Mouse (Mus musculus) myocyte (in vitro differentiated cells): ENCODE data around the gene Lrrc1.

Source experiments
- CEBPB ChIP-seq: IDR thresholded peaks from 2 replicates; pipeline ENCODE4 v1.6.1; 2011; ENCODE audit warnings: mild to moderate bottlenecking, moderate library complexity; ENCODE audit not compliant: poor library complexity, insufficient read depth, severe bottlenecking
- MYOD1 ChIP-seq, 3 experiments: IDR thresholded peaks; one replicate each; pipeline ENCODE4 v1.6.1; 2011; ENCODE audit warnings: control low read depth in 2 of 3, low read depth in 2 of 3, mild to moderate bottlenecking in 2 of 3, moderate library complexity in 1 of 3; ENCODE audit not compliant: insufficient read length in 2 of 3, control insufficient read depth in 1 of 3
- POLR2A ChIP-seq: IDR thresholded peaks from one replicate; pipeline ENCODE4 v1.6.1; 2011; ENCODE audit warnings: low read depth, mild to moderate bottlenecking, control low read depth, moderate library complexity; ENCODE audit not compliant: insufficient read length
- POLR2AphosphoS2 ChIP-seq: IDR thresholded peaks from one replicate; pipeline ENCODE4 v1.6.1; 2011; ENCODE audit warnings: low read depth, control low read depth; ENCODE audit not compliant: insufficient read length
- USF1 ChIP-seq: IDR thresholded peaks from one replicate; pipeline ENCODE4 v1.6.1; 2011; ENCODE audit warnings: low read depth, mild to moderate bottlenecking, control low read depth, moderate library complexity

- TF ChIP-seq POLR2A (no peak), CEBPB (no peak), POLR2AphosphoS2 (no peak), USF1 (no peak), MYOD1 (IDR thresholded peaks at IDR 0.05; ENCODE audit: control insufficient read depth in 1 of 3, insufficient read length in 2 of 3, low read depth in 2 of 3) (no peak)
These were observed 66.3 kb downstream of the Lrrc1 start for GRCm38 (mm10) chr9:77478166-77478920.
